Mouse (Mus musculus): ENCODE measurements around the gene Ache. TPM values are rescaled to one million over a fixed set of nuclear protein-coding genes. Genes with fewer than 3 reads are reported as not detected.

Ache gene
- polyA plus RNA-seq, 1 experiment from 2014 or later = 18.3 TPM

DNA sequence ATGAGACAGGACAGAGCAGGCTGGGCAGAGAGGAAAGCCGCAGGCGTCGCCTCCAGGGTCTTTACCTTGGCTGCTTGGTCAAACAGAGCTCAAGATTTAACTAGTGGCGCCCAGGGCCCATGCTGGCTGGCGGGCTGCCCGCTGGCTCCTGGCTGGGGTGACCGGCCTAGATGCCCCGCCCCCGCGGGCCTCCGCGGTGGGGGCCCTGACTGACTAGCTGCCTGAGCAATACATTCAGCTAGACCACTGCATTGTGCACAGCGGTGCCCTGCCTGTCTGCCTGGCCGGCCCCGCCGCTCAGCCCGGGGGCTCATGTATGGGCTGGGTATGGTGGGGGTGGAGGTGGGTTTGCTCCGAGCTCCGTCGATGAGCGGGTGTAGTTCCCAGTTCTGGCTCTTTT, 13.9 kb downstream of the Ache start:
- Histone ChIP-seq H3K36me3 (peaks cover 96% of the 10 kb centered on the region), H3K4me3 (no peak overlapping the region), H3K27me3 (no peaks in the 10 kb centered on the region), H3K4me1 (peaks cover 30% of the 10 kb centered on the region), H3K27ac (no peak overlapping the region), H3K4me2 (replicated peaks) (no peak overlapping the region), H3K9me3 (no peaks in the 10 kb centered on the region), H3K9ac (no peak overlapping the region; the same call in 1 of the 2 replicates)
- 88% methylated on average over 19 of the region's 21 CpGs for WGBS
- no peak for ATAC-seq (ENCODE audit: low FRiP score, low read depth)

DNA sequence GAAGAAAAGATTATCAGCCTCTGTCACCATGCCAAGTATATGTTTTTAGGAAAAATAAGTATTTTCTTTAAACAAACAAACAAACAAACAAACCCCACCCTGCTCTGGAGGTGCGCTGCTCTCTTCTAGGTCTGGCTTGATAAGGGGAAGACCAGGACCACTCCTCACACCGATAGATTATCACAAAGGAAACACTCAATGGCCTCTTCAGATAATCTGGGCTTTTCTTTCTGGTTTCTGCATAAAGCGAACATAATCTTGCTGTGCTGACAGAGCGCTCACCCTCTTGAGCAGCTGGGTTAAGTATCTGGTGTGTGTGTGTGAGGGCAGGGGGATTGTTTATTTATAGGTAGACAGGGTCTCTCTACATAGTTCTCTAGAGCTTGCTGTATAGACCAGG, 16.3 kb downstream of the Ache start:
- Histone ChIP-seq H3K27ac (no peak overlapping the region), H3K9ac (peak overlapping the region; percentile 53), H3K4me3 (0 out of 2 replicates have a peak overlapping the region, but pooled peaks have one; percentile 2), H3K4me2 (replicated peaks) (no peak overlapping the region), H3K36me3 (peaks cover 76% of the 10 kb centered on the region), H3K27me3 (no peaks in the 10 kb centered on the region), H3K9me3 (0 out of 2 replicates have a peak, but pooled peaks cover 2% of the 10 kb centered on the region), H3K4me1 (peaks cover 41% of the 10 kb centered on the region)
- ATAC-seq (ENCODE audit: low FRiP score, low read depth) = no peak
- WGBS = 90% methylated on average over 4 of the region's 4 CpGs

DNA sequence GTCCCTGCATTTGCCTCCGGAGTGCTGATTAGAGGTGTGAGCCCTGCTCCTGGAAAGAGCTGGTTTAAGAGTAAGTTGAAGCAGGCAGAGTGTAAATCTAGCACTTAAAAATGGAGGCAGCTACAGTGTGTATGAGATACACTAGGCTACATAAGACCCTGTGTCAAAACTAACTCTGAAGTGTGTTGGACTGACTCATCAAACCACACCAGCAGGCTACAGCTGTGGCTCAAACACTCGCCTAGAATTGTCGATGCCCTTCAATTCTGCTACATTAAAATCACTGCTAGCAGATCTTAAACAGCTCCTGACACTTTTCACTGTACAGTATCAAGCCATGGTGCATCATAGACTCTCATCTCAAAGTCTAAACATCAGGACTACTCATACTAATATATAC, 16.8 kb downstream of the Ache start:
- no peak for ATAC-seq (ENCODE audit: low FRiP score, low read depth)
- peak overlapping the region; percentile 53 for H3K9ac ChIP-seq
- 0 out of 2 replicates have a peak, but pooled peaks cover 6% of the 10 kb centered on the region for H3K9me3 ChIP-seq
- peaks cover 76% of the 10 kb centered on the region for H3K36me3 ChIP-seq
- H3K4me1 ChIP-seq = peaks cover 41% of the 10 kb centered on the region
- 74% methylated on average over 3 of the region's 3 CpGs for WGBS
- H3K4me2 ChIP-seq (replicated peaks) = peak overlapping the region; percentile 78; the same call in 1 of the 2 replicates
- H3K27me3 ChIP-seq = no peaks in the 10 kb centered on the region
- H3K27ac ChIP-seq = no peak overlapping the region
- 0 out of 2 replicates have a peak overlapping the region, but pooled peaks have one; percentile 2 for H3K4me3 ChIP-seq

DNA sequence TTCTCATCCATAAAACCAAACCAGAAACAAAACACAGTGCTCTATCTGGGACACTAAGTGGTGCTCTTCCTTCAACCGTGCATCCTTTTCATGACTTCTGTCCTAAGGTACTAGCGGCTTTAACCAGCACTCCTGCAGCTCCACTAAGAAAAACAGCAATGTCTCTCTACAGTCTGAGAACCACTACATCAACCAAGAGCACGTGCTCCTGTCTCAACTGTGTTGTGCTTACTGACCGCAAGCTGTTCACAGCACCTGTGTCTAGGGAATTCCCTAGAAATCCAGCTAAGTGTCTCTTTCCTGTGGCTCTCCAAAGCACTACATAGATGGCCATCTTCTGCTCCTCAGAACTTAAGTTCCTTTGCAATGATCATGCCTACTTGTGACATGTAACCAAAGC, 17.5 kb downstream of the Ache start:
- H3K9ac ChIP-seq = peak overlapping the region; percentile 97
- H3K27me3 ChIP-seq = no peaks in the 10 kb centered on the region
- 46% methylated on average over 4 of the region's 4 CpGs for WGBS
- ATAC-seq (ENCODE audit: low FRiP score, low read depth) = no peak
- peaks cover 41% of the 10 kb centered on the region for H3K4me1 ChIP-seq
- peak overlapping the region; percentile 87 for H3K4me3 ChIP-seq
- 0 out of 2 replicates have a peak, but pooled peaks cover 6% of the 10 kb centered on the region for H3K9me3 ChIP-seq
- peak overlapping the region; percentile 78 for H3K4me2 ChIP-seq (replicated peaks)
- H3K36me3 ChIP-seq = peaks cover 76% of the 10 kb centered on the region
- peak overlapping the region; percentile 28 for H3K27ac ChIP-seq

DNA sequence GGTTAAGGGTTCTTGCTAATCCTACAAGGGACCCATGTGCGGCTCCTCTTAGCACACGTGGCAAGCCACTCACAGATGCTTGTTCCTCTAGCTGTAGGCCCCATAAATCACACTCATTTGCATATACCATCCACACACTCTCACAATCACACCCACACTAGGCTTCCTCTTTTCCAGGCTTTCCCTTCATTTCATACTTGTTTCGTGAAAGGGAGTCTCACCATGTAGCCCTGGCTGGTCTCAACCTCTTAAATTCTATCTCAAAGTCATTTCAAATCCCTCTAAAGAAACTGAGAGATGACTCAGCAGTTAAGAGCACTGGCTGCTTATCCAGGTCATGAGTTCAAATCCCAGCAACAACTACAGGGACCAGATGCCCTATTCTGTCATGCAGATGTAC, 18.5 kb downstream of the Ache start:
- peak overlapping the region; percentile 87 for H3K4me3 ChIP-seq
- H3K27me3 ChIP-seq = no peaks in the 10 kb centered on the region
- H3K9ac ChIP-seq = peak overlapping the region; percentile 97
- H3K36me3 ChIP-seq = peaks cover 76% of the 10 kb centered on the region
- peaks cover 41% of the 10 kb centered on the region for H3K4me1 ChIP-seq
- 0 out of 2 replicates have a peak, but pooled peaks cover 6% of the 10 kb centered on the region for H3K9me3 ChIP-seq
- WGBS = 40% methylated on average over 3 of the region's 3 CpGs
- H3K27ac ChIP-seq = no peak overlapping the region
- H3K4me2 ChIP-seq (replicated peaks) = peak overlapping the region; percentile 78
- ATAC-seq (ENCODE audit: low FRiP score, low read depth) = no peak

DNA sequence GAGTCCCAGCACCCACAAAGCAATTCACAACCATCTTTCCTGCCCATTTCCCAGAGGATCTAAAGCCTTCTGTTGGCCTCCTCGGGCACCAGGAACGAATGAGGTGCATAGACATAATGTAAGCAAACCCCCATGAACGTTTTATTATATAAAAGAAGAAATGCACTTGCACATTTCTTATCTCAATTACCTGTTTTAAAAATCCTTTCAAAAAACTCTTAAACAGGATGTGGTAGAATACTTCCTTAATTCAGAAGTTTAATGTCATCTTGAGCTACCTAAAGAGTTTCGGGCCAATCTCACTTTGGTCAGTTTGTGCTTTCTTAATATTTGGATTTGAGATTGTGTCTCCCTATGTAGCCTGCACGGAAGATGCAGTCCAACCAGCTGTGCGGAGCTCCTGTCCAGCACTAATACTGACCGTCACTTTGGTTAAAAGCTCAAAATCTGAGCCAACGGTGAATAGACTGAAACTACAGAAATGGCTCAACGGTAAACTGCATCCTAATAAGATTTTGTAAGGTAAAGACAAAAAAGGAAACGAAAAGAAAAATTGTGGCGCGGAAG, 19.2 kb downstream of the Ache start:
- peak overlapping the region; percentile 94; the same call in 1 of the 2 replicates for H3K27ac ChIP-seq
- ATAC-seq (ENCODE audit: low FRiP score, low read depth) = no peak
- peak overlapping the region; percentile 97 for H3K9ac ChIP-seq
- peaks cover 43% of the 10 kb centered on the region for H3K4me1 ChIP-seq
- H3K9me3 ChIP-seq = 0 out of 2 replicates have a peak, but pooled peaks cover 6% of the 10 kb centered on the region
- WGBS = 18% methylated on average over 12 of the region's 12 CpGs
- peak overlapping the region; percentile 87 for H3K4me3 ChIP-seq
- H3K36me3 ChIP-seq = peaks cover 75% of the 10 kb centered on the region
- H3K4me2 ChIP-seq (replicated peaks) = peak overlapping the region; percentile 78
- H3K27me3 ChIP-seq = no peaks in the 10 kb centered on the region

DNA sequence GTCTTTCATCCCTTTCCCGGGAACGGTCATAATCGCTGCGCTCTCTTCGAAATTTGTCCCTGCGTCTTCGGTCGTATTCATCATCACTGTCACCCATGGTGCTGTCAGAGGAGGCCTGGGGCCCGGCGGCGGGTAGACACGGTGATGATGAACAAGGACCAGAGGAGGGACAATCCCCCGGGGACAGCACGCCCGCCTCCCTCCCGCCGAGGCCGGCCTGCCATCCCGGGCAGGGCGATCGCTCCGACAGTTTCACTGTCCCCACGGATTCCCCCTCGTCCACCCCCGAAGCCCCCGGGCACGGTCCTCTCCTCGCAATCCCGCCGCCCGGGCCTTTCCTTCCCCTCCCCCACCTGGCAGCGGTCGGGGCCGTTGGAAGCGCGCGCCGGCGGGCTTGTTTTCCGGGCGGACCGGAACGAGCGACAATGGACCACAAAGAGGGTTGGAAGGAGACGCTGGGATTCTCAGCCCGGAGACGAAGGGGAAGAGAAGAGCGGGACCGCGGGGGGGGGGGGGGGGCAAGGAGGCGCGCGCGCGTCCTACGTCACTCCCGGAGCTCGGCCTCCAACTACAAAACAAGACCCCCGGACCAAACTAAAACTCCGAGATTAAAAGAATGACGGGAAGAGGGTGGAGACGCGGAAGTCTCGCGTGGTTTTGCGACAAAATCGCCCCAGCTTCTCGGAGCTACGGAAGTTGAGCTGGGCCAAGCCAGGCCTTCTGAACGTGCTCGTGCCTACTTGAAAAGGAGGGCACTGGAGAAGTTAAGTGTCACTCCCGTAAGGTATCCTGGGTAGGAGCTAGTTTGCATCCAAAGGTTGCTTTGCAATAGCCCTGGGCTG, 20.0 kb downstream of the Ache start, which contains the start of gene Srrt:
TSS of gene Srrt (minus strand) at position 604 of the 842 bp plus-strand sequence.
- H3K4me1 ChIP-seq = peaks cover 50% of the 10 kb centered on the region
- H3K27ac ChIP-seq = peak within 1 kb of the TSS; percentile 94
- peaks cover 75% of the 10 kb centered on the region for H3K36me3 ChIP-seq
- peak within 1 kb of the TSS; percentile 87 for H3K4me3 ChIP-seq
- H3K9ac ChIP-seq = peak within 1 kb of the TSS; percentile 97
- ATAC-seq (ENCODE audit: low FRiP score, low read depth) = peak; percentile 89
- peak within 1 kb of the TSS; percentile 78 for H3K4me2 ChIP-seq (replicated peaks)
- 0 out of 2 replicates have a peak, but pooled peaks cover 6% of the 10 kb centered on the region for H3K9me3 ChIP-seq
- H3K27me3 ChIP-seq = no peaks in the 10 kb centered on the region
- WGBS = 0% methylated on average over 63 of the region's 72 CpGs

DNA sequence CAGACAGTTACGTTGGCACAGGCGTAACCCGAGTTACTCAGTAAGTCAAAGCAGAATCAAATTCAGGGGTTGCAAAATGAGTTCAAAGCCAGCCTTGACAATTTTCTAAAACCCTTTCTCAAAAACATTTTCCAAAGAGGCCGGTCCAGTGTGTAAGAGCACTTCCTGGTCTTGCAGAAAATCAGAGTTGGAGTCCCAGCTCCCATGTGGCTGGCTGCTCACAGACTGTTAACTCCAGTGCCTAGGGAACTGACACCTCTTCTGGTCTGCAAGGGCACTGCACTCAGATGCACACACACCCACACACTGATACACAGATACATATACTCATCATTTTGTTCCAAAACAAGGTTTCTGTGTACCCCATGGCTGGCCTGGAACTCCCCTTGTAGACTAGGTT, 21.0 kb downstream of the Ache start:
- ATAC-seq (ENCODE audit: low FRiP score, low read depth) = no peak
- peak overlapping the region; percentile 94 for H3K27ac ChIP-seq
- H3K4me3 ChIP-seq = peak overlapping the region; percentile 87
- peaks cover 60% of the 10 kb centered on the region for H3K4me1 ChIP-seq
- H3K9ac ChIP-seq = peak overlapping the region; percentile 97
- H3K36me3 ChIP-seq = peaks cover 69% of the 10 kb centered on the region
- H3K4me2 ChIP-seq (replicated peaks) = peak overlapping the region; percentile 78
- 91% methylated on average over 4 of the region's 4 CpGs for WGBS
- 0 out of 2 replicates have a peak, but pooled peaks cover 6% of the 10 kb centered on the region for H3K9me3 ChIP-seq
- H3K27me3 ChIP-seq = no peaks in the 10 kb centered on the region

DNA sequence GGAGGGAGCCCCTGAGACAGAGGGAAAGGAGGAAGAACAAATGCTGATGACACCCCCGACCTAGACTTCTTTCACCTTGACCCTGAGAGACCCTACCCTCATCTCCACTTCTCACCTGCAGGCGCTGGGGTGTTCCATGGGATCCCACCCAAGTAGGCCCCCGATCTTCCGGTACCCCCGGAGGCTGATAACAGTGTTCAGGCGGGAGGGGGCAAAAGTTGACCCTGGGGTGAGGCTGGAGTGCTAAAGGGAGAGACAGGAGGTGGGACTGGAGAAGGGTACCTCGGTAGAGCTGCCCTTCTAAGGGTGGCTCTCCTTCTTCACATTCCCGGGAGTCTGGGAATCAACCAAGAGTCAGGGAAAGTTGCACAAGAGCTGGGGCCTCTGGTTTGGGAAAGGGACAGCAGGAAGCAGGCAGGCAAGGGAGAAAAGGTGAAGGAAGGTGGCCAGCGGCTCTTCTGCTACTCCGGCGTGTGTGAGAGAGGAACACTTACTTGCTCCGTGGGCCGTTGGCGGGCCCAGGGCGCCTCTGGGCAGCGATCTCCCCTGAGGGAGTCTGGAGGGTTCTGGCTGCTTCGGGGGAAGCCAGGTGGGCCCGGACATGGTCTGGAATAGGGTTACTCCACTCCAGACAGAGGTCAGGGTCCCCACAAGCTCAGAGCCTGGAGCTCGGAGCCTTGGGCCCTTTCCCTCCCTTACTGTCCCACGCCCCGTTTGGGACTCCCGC, 26.3 kb downstream of the Ache start:
- peaks cover 37% of the 10 kb centered on the region for H3K4me1 ChIP-seq
- no peaks in the 10 kb centered on the region for H3K27me3 ChIP-seq
- WGBS = under 1% methylated on average over 22 of the region's 22 CpGs
- H3K4me3 ChIP-seq = peak overlapping the region; percentile 76
- peak overlapping the region; percentile 97 for H3K27ac ChIP-seq
- peak overlapping the region; percentile 96 for H3K9ac ChIP-seq
- H3K9me3 ChIP-seq = 0 out of 2 replicates have a peak, but pooled peaks cover 4% of the 10 kb centered on the region
- H3K4me2 ChIP-seq (replicated peaks) = peak overlapping the region; percentile 99
- H3K36me3 ChIP-seq = peaks cover 60% of the 10 kb centered on the region
- no peak; the same call in 1 of the 2 replicates for ATAC-seq (ENCODE audit: low FRiP score, low read depth)

DNA sequence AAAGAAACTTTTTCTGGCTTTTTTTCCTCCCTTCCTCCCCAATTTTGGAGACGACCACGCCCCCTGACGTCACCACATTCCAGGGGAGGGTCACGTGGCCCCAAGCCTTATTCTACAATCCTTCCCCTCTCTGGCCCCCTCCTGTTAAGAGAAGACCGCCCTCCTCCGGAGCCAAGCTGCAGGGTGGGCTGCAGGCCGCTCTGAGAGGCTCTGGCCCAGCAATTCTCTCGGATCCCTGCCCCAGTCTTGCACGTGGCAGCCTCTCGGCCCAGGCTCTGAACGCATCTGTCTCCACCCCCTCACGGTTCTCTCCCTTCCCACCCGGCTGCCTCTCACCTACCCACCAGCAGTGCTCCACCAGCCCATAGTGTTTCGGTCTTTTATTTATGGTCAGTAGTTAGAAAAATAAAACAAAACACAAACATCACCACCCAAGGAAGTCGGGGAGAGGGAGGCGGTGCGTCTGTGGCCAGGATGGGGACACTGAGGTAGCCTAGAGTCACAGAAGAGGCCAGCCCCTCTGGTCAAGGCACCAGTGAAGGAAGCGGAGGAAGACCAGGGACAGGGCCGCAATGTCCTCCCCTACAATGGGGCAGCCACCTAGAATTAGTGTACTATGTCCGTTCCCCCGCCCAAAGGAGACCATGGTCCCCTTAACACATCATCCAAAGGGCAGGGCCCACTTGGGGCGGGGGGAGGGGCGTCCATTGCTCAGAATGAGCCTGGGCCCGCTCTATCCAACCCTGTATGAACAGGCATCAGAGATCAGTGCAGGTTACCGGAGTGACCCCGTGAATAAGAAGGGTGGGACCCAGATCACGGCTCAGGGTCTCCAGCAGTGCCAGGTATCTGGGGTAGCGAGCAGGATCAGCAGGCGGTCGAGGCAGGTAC, 27.1 kb downstream of the Ache start, which contains the start of gene Trip6:
TSS of gene Trip6 (minus strand) at position 212 of the 891 bp plus-strand sequence.
- Histone ChIP-seq H3K4me3 (peak within 1 kb of the TSS; percentile 76), H3K27ac (peak within 1 kb of the TSS; percentile 97), H3K27me3 (no peaks in the 10 kb centered on the region), H3K4me2 (replicated peaks) (peak within 1 kb of the TSS; percentile 99), H3K36me3 (peaks cover 57% of the 10 kb centered on the region), H3K9me3 (no peaks in the 10 kb centered on the region), H3K4me1 (peaks cover 37% of the 10 kb centered on the region), H3K9ac (peak within 1 kb of the TSS; percentile 96)
- ATAC-seq (ENCODE audit: low FRiP score, low read depth) = peak; percentile 97
- 15% methylated on average over 30 of the region's 30 CpGs for WGBS
